Mouse (Mus musculus) heart, embryonic 12.5 days (tissue): ENCODE measurements around the gene Ncaph2. TPM values are rescaled to one million over a fixed set of nuclear protein-coding genes. Genes with fewer than 3 reads are reported as not detected.
A peak's percentile ranks its signal among the peaks of the same experiment; 100 is the strongest.

ENCODE experiments used
- ATAC-seq: fragments of 200-750 bp; cut with Nextera tagmentation; 2 replicates; pipeline ENCODE4 v1.8.0; 2017; ENCODE audit warnings: moderate TSS enrichment, moderate library complexity; ENCODE audit not compliant: insufficient number of reproducible peaks, low FRiP score
- H3K27ac ChIP-seq: fragments of 300-500 bp; sonication (generic); 2 replicates; pipeline ENCODE4 v1.5.1; 2016; ENCODE audit warnings: mild to moderate bottlenecking, moderate library complexity; ENCODE audit not compliant: poor library complexity, severe bottlenecking
- H3K27me3 ChIP-seq: fragments of 300-500 bp; sonication (generic); replicated peaks from 2 replicates; pipeline ENCODE4 v1.6.1; 2016; ENCODE audit warnings: mild to moderate bottlenecking, moderate library complexity
- H3K36me3 ChIP-seq: fragments of 300-500 bp; sonication (generic); 2 replicates; pipeline ENCODE4 v1.6.1; 2016; ENCODE audit warnings: mild to moderate bottlenecking, moderate library complexity
- H3K4me1 ChIP-seq: fragments of 300-500 bp; sonication (generic); replicated peaks from 2 replicates; pipeline ENCODE4 v1.6.1; 2016; ENCODE audit warnings: mild to moderate bottlenecking
- H3K4me2 ChIP-seq: fragments of 300-500 bp; sonication (generic); 2 replicates; pipeline ENCODE4 v1.6.1; 2016; ENCODE audit warnings: mild to moderate bottlenecking, moderate library complexity
- H3K4me3 ChIP-seq: fragments of 300-500 bp; sonication (generic); 2 replicates; pipeline ENCODE4 v1.5.1; 2016; ENCODE audit warnings: mild to moderate bottlenecking
- H3K9ac ChIP-seq: fragments of 300-500 bp; sonication (generic); 2 replicates; pipeline ENCODE4 v1.6.1; 2016; ENCODE audit warnings: mild to moderate bottlenecking, moderate library complexity
- H3K9me3 ChIP-seq: fragments of 300-500 bp; sonication (generic); replicated peaks from 2 replicates; pipeline ENCODE4 v1.6.1; 2016; ENCODE audit warnings: mild to moderate bottlenecking, moderate library complexity
- WGBS: fragments of 180-500 bp; shearing (Covaris S2); methylation state at CpG from one replicate; pipeline ENCODE4 v1.1.7; 2016; 5-methylcytosine and 5-hydroxymethylcytosine counted together
- polyA plus RNA-seq: library from polyadenylated mRNA; unstranded; fragments of >200 nt; fragmentation: Nextera tagmentation; extraction: Ambion mirVana; gene quantifications from 2 replicates; pipeline ENCODE4 v1.2.1, GENCODE M21; 2016

Ncaph2 gene
- polyA plus RNA-seq, 1 experiment from 2014 or later: 116 TPM

DNA sequence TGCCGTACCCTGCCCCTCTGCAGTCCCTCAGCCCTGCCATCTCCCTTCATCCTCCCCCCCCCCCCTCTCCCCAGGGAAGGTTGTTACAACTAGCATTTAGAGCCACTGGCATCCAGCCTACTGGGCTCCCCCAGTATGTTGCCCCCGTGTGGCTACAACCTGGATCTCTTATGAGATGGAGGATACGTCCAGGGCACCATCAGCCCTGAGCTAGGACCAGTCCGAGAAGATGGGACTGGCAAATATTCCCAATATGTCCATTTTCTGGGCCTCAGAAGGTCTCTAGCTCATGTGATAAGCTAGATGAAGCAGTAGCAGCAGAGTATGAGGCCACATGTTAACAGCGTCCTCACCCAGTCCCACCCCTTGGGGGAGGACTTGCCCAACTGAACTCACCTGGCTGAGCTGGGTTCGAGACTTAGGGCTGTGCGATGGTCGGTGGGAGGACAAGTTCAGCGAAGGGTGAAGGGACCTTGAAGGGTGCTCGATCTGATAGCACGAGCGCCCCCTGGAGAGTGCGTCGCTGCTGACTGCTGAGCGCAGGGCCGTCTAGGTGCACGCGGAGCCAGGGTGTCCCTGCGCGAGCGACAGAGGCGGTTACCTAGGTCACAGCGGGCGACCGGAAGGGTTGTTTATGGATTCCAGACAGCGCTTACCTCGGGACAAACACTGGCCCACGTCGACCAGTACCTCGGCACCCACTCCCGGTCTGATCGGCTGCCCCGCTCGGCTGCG, 17.7 kb downstream of the Ncaph2 start:
- Histone ChIP-seq H3K4me1 (peaks cover 24% of the 10 kb centered on the region), H3K9me3 (no peaks in the 10 kb centered on the region), H3K9ac (peak overlapping the region; percentile 78), H3K27ac (peak overlapping the region; percentile 89), H3K4me2 (peak overlapping the region; percentile 85), H3K36me3 (peaks cover 44% of the 10 kb centered on the region), H3K4me3 (peak overlapping the region; percentile 71), H3K27me3 (peaks cover 25% of the 10 kb centered on the region)
- ATAC-seq: peak; percentile 89
- WGBS: 1% methylated on average over 35 of the region's 35 CpGs

DNA sequence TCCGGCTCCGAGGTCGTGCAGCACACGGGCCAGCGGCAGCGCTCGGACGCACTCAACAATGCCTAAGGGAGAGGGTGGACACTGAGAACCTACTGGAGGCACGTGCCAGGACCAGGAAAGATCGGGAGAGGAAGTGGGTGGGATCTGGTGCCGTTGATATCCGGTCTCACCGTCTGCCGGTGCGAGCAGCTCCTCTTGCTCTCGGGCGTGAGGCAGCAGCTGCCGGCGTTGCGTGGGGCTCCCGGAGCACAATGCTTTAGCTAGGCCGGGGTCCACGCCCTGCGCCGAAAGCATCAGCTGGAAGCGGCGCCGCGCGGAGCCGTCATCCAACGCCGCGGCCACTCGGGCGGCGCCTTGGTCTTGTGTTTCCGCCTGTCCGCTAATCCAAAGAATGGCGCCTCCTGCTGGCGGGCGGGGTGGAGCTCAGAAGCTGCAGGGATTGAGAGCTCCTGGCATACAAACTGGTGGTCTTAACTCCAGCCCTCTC, 18.3 kb downstream of the Ncaph2 start, which contains the start of gene Sco2:
Gene Sco2, minus strand, starts transcription at position 85 of the 487 bp plus-strand sequence.
- peak; percentile 78 for ATAC-seq
- Histone ChIP-seq H3K27ac (peak within 1 kb of the TSS; percentile 89), H3K4me1 (peaks cover 30% of the 10 kb centered on the region), H3K36me3 (peaks cover 38% of the 10 kb centered on the region), H3K9ac (peak within 1 kb of the TSS; percentile 78), H3K4me3 (peak within 1 kb of the TSS; percentile 71), H3K9me3 (no peaks in the 10 kb centered on the region), H3K4me2 (peak within 1 kb of the TSS; percentile 85), H3K27me3 (peaks cover 31% of the 10 kb centered on the region)
- WGBS: under 1% methylated on average over 42 of the region's 42 CpGs

DNA sequence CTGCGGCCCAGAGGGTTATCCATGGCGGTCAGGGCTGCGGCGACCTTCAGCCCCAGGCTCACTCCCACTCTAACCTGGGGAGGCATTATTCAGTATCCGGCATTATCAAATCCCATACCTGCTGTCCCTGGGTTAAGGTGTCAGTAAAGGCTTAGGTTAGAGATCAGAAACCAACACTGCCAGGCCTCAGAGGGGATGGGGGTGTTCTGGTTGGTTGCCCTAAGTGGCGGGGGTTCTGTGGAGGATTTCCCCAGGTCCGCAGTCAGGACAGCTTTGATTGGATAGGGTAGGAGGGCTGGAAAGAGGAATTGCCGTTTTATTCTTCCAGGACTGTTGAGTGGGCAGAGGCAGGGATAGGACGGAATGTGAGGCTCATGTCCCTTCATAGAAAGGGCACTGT, 18.8 kb downstream of the Ncaph2 start:
- Histone ChIP-seq H3K4me1 (peaks cover 35% of the 10 kb centered on the region), H3K4me3 (peak overlapping the region; percentile 71), H3K4me2 (peak overlapping the region; percentile 85), H3K27ac (peak overlapping the region; percentile 89; the same call in 1 of the 2 replicates), H3K36me3 (peaks cover 32% of the 10 kb centered on the region), H3K27me3 (peaks cover 36% of the 10 kb centered on the region), H3K9ac (peak overlapping the region; percentile 78), H3K9me3 (no peaks in the 10 kb centered on the region)
- no peak; the same call in 1 of the 2 replicates for ATAC-seq
- WGBS: 50% methylated on average over 9 of the region's 9 CpGs

DNA sequence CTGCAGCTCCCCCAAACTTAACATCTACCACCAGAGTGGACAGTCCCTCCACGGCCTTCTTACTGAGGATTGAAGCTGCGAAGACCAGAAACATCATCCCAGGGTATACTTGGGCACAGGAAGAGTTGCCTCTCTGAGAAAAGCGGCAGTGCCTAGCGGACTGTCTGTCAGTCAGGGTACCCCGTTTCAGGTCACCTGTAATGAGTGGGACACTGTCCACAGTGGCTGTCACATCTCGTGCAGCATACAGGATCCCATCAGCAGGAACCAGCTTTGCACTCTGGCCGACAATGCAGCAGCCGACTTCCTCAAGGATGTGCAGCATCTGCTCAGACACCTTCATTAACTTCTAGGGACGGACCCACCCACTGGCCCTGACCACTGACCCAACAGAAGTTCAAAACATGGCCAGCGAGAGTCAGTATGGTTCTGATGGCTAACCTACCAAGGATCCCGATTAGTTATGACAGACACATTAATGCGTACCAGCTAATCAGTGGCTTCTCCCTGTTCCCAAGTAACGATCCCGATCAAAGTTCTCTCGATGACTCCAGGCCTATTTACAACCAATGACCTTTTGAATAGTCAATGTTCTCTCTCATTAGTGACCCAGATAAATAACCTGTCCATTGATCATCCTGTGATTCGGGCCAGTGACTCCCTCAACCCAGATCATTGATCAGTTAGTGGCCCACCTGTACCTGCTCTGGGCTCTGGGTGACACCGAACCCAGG, 19.4 kb downstream of the Ncaph2 start:
- Histone ChIP-seq H3K4me1 (peaks cover 38% of the 10 kb centered on the region), H3K27ac (no peak overlapping the region), H3K9ac (peak overlapping the region; percentile 78; the same call in 1 of the 2 replicates), H3K4me2 (0 out of 2 replicates have a peak overlapping the region, but pooled peaks have one; percentile 85), H3K27me3 (peaks cover 38% of the 10 kb centered on the region), H3K4me3 (no peak overlapping the region), H3K36me3 (peaks cover 26% of the 10 kb centered on the region), H3K9me3 (no peaks in the 10 kb centered on the region)
- ATAC-seq: no peak
- WGBS: 89% methylated on average over 17 of the region's 17 CpGs

DNA sequence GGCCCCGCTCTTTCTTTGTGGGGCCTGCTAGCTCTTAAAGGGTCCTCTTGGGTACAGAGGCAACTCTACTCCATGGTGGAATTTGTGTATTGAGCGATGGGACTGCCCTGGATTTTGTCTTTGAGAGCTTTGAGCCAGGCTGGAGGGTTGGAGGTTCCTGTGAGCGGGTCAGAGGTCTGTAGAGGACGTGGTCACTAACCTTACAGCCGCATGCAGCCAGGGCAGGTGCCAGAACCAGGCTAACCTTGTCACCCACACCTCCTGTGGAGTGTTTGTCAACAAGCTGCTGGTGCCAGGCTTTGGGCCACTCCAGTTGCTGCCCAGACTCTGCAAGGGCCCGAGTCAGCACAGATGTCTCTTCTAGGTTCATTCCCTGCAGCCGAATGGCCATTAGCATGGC, 20.5 kb downstream of the Ncaph2 start:
- Histone ChIP-seq H3K4me1 (peaks cover 38% of the 10 kb centered on the region), H3K4me3 (no peak overlapping the region), H3K27ac (no peak overlapping the region), H3K36me3 (peaks cover 15% of the 10 kb centered on the region), H3K4me2 (no peak overlapping the region), H3K9ac (no peak overlapping the region), H3K27me3 (peaks cover 42% of the 10 kb centered on the region), H3K9me3 (no peaks in the 10 kb centered on the region)
- no peak for ATAC-seq
- 75% methylated on average over 7 of the region's 7 CpGs for WGBS

DNA sequence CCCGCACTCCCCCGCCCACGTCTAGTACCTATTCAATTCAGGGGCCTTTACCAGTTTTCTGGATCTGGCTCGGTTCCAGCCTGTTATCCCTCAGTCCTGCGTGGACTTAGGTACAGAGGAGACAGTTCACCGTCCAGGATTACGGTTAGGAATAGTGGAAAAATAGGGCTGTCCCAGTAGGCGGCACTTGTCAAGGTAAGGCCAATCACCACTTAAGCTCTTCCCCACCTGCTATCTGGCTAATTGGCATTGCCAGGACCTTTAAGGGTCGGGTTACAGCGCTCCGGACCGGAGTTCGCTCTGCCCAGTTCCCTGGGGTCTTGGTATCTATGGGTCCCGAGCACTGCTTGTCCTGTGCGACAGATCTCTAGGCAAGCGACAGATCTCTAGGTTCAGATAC, 21.4 kb downstream of the Ncaph2 start, which contains the start of gene Tymp:
Gene Tymp, minus strand, starts transcription at position 83 of the 400 bp plus-strand sequence.
- Histone ChIP-seq H3K9me3 (no peaks in the 10 kb centered on the region), H3K27ac (no peak within 1 kb of the TSS), H3K4me3 (no peak within 1 kb of the TSS), H3K27me3 (peaks cover 45% of the 10 kb centered on the region), H3K4me2 (peak within 1 kb of the TSS; percentile 28), H3K4me1 (peaks cover 38% of the 10 kb centered on the region), H3K9ac (no peak within 1 kb of the TSS), H3K36me3 (peaks cover 6% of the 10 kb centered on the region)
- WGBS: 21% methylated on average over 16 of the region's 16 CpGs
- ATAC-seq: no peak

DNA sequence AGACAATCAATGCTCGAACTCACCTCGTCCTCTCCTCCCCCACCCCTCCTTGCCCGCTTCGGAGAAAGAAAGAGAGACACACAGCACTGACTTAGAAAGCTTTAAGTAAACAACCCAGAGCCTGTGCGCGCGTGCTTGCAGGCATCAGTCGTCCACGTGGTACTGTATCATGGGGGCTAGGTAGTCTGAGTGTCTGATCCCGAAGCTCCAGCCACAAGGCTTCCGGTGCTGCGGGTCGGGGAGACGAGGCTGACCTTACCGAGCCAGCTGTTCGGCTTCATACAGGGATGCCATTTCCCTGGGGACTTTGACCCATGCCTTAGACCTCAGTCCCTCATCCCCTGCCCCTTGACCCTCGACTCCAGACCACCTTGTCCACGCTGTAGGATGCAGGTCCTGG, 21.8 kb downstream of the Ncaph2 start:
- no peak overlapping the region for H3K9ac ChIP-seq
- no peaks in the 10 kb centered on the region for H3K9me3 ChIP-seq
- H3K4me2 ChIP-seq: peak overlapping the region; percentile 28
- H3K36me3 ChIP-seq: peaks cover 2% of the 10 kb centered on the region; the same call in 1 of the 2 replicates
- peaks cover 45% of the 10 kb centered on the region for H3K27me3 ChIP-seq
- ATAC-seq: no peak
- no peak overlapping the region for H3K27ac ChIP-seq
- 7% methylated on average over 18 of the region's 18 CpGs for WGBS
- peaks cover 38% of the 10 kb centered on the region for H3K4me1 ChIP-seq
- no peak overlapping the region for H3K4me3 ChIP-seq

DNA sequence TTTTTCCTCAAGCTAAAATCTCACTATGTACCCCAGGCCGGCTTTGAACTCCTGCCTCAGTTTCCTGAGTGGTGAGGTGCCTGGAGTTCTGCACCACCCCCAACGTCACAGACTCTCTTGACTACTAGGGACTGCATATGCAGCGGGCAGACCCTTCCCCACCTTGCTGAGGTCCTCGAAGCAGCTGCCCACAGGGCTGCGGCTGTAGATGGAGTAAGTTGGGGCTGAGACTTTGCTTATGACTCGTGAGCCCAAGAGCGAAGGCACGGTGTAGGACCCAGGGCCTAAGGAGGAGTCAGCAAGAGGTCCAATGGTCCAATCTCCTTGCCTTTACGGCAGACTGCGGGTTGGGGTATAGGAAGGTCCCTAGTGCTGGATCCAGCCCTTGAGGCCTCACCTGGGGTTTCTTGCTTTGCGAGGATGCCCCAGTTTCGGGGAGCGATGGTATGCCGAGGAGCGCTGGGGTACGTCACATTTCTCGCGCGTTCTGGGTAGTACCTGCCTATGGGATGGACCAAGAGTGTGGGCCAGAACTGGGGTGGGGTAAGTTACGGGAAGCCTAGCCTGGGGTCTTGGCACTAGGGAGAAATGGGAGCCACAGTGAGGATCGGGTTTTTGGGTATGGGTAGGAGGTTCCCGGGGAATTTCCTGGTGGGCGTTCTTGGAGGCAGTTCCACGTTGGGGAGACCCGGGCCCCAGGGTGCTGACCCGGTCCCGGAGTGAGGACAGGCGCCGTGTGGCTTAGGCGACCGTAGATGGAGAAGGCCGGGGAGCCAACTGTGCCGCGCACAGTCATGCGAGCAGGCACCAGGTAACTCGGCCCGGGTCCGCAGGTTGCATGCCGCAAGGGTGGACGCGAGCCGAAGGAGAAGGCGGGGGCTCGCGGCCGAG, 22.7 kb downstream of the Ncaph2 start:
- H3K27me3 ChIP-seq: peaks cover 45% of the 10 kb centered on the region
- peak overlapping the region; percentile 53 for H3K4me3 ChIP-seq
- no peaks in the 10 kb centered on the region for H3K9me3 ChIP-seq
- H3K9ac ChIP-seq: peak overlapping the region; percentile 45
- H3K4me2 ChIP-seq: peak overlapping the region; percentile 92
- no peaks in the 10 kb centered on the region for H3K36me3 ChIP-seq
- 10% methylated on average over 46 of the region's 46 CpGs for WGBS
- H3K4me1 ChIP-seq: peaks cover 31% of the 10 kb centered on the region
- ATAC-seq: no peak
- no peak overlapping the region for H3K27ac ChIP-seq

DNA sequence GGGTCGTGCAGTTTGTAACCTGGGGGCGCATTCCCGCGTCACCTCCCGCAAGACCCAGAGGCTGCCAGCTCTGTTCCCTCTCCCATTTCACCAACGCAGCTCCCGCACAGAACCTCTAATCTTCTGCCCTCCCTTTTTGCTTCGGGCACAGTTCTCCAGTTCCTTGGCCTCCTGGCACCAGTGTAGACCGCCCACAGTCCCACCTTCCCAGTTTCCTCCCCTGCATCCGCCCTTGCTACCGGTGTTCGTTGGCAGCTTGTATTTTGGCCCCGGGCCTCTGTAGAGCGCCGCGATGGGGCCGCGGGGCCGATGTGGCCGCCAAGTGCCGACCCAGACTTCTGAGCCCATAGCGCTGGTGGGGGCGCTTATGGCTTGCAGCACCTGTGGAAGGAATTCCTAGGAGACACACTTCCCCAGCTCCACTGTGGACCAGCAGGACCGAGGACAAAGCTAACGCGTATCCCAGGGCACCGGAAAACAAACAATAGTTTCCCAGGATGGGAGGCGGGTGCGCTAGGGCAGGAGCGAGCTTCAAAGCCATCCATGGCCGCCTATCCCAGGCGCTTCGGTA, 23.4 kb downstream of the Ncaph2 start, which contains the start of gene Odf3b:
Gene Odf3b, minus strand, starts transcription at position 452 of the 571 bp plus-strand sequence.
- Histone ChIP-seq H3K27ac (no peak within 1 kb of the TSS), H3K9ac (peak within 1 kb of the TSS; percentile 45), H3K4me3 (peak within 1 kb of the TSS; percentile 53), H3K9me3 (no peaks in the 10 kb centered on the region), H3K4me2 (peak within 1 kb of the TSS; percentile 92), H3K36me3 (no peaks in the 10 kb centered on the region), H3K27me3 (peaks cover 50% of the 10 kb centered on the region), H3K4me1 (peaks cover 30% of the 10 kb centered on the region)
- ATAC-seq: 0 out of 2 replicates have a peak, but pooled peaks have one; percentile 1
- WGBS: under 1% methylated on average over 33 of the region's 33 CpGs

DNA sequence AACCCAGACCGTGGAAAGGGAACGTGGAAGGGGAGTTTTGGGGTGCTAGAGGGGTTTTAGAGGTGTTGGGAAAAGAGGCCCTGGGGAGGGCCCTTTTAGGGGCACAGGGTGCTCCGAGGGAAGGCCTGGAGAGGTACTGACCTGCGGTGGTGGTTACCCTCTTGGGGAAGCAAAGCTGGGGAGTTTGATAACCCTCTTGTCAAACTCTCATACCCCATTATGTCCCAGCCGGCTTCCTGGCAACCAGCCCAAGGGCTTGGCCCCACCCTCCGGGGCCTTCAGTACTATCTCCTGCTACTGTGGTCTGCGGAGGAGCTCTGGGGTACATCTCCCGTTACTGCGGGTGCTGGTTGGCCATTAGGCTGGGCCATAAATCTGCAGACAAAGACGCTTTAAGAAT, 23.9 kb downstream of the Ncaph2 start:
- Histone ChIP-seq H3K9me3 (no peaks in the 10 kb centered on the region), H3K27me3 (peaks cover 54% of the 10 kb centered on the region), H3K27ac (no peak overlapping the region), H3K4me2 (peak overlapping the region; percentile 92), H3K9ac (0 out of 2 replicates have a peak overlapping the region, but pooled peaks have one; percentile 45), H3K36me3 (no peaks in the 10 kb centered on the region), H3K4me3 (peak overlapping the region; percentile 53), H3K4me1 (peaks cover 26% of the 10 kb centered on the region)
- 13% methylated on average over 10 of the region's 10 CpGs for WGBS
- ATAC-seq: 0 out of 2 replicates have a peak, but pooled peaks have one; percentile 12
